Mouse (Mus musculus) megakaryocyte, embryonic 14.5 days (primary cell): ENCODE data around the gene Large1. TPM values are rescaled to one million over a fixed set of nuclear protein-coding genes. Genes with fewer than 3 reads are reported as not detected.
"Not testable (repeated sequence)": the region's sequence is repeated elsewhere in the genome, so short reads cannot be mapped to it uniquely, and the experiment has no call there.

Experiments
- H3K27me3 ChIP-seq: replicated peaks from 2 replicates; pipeline ENCODE3; 2012; ENCODE audit warnings: inconsistent platforms
- H3K36me3 ChIP-seq: replicated peaks from 2 replicates; pipeline ENCODE3; 2012; ENCODE audit warnings: low read length, inconsistent platforms, mixed read lengths
- H3K4me1 ChIP-seq: 2 replicates; pipeline ENCODE4 v1.6.1; 2012; ENCODE audit warnings: inconsistent platforms
- H3K4me3 ChIP-seq: replicated peaks from 2 replicates; pipeline ENCODE3; 2012; ENCODE audit warnings: moderate library complexity, mild to moderate bottlenecking, inconsistent platforms
- H3K9me3 ChIP-seq: 2 replicates; pipeline ENCODE4 v1.6.1; 2012; ENCODE audit warnings: inconsistent platforms
- FLI1 ChIP-seq: IDR thresholded peaks from 2 replicates; pipeline ENCODE4 v1.6.1; 2012; ENCODE audit warnings: low read length, inconsistent platforms, mixed read lengths
- GATA1 ChIP-seq: IDR thresholded peaks from 3 replicates; pipeline ENCODE4 v1.6.1; 2012; ENCODE audit warnings: mixed read lengths, low read length, inconsistent platforms, borderline replicate concordance
- polyA plus RNA-seq: library from polyadenylated mRNA; stranded (reverse); fragments of >175 nt; gene quantifications from 2 replicates; pipeline ENCODE4 v1.2.3, GENCODE M21; 2012; ENCODE audit warnings: low replicate concordance; ENCODE audit not compliant: insufficient read depth

Large1 gene
- polyA plus RNA-seq, 1 experiment: 0.07 TPM

DNA sequence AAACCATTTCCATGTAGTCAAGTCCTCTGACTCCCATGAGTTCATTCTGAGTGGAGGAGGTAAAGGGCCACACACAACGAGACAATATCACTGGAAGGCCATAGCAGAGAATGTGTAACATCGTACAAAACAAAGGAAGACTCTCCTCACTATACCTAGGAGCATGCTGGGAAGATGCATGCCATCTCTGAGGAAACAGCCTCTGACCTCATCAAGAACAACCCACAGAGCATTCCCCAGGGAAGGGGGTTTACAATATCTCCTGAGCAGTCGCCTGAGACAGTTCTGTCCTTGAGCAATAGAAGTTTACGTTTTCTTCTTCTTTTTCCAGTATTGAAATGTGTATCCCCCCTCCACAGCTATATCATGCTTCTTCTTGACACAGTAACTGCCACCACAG lies 49.4 kb downstream of the Large1 start:
- Histone ChIP-seq H3K9me3 (0 out of 2 replicates have a peak, but pooled peaks cover 2% of the 10 kb centered on the region), H3K4me1 (no peaks in the 10 kb centered on the region), H3K27me3 (no peaks in the 10 kb centered on the region), H3K36me3 (no peaks in the 10 kb centered on the region), H3K4me3 (no peak overlapping the region)
- TF ChIP-seq GATA1 (no peak), FLI1 (no peak)

DNA sequence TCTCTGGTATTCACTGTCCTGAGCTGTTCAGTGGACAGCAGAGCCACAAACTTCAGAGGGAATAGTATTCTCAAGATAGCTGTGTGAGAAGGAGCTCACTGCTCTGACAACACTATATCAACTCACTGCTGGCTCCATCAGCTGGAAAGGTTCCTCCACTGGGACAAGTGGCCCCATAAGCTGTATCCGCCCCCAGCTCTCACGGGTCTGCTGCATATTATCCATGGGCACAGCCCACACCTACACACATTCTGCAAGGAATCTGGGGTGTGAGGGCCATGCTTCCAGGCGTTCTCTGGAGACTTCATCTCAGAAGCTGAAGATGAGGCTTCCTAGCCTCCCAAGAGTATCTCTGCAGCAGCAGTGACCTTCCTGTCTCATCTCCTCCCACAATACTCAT lies 50.4 kb downstream of the Large1 start:
- Histone ChIP-seq H3K9me3 (0 out of 2 replicates have a peak, but pooled peaks cover 2% of the 10 kb centered on the region), H3K36me3 (no peaks in the 10 kb centered on the region)
- no peak for TF ChIP-seq FLI1
- no peak for TF ChIP-seq GATA1

DNA sequence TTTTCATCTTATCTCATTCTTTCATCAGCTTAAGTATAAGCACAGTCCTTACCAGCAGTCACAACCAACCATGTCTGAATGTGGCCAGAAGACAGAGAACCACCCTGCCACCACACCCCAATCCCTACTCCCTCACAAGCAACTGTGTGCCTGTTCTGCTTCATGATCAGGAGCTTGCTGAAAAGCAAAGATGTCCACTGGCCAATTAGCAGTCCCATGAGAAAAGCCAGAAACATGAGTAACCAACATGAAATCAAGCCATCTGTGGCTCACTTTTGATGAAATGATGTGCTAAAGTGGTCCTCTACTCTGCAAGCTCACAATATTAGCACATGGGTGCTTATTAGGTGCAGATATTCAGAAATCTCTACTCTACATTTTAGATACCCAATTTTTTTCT lies 57.8 kb downstream of the Large1 start:
- Histone ChIP-seq H3K4me3 (no peak overlapping the region), H3K36me3 (no peaks in the 10 kb centered on the region), H3K9me3 (peaks cover 5% of the 10 kb centered on the region; the same call in 1 of the 2 replicates), H3K4me1 (no peaks in the 10 kb centered on the region), H3K27me3 (no peaks in the 10 kb centered on the region)
- TF ChIP-seq FLI1 (no peak), GATA1 (no peak)

More for the DNA sequence above, 50.4 kb downstream of the Large1 start:
- Histone ChIP-seq H3K4me3 (no peak overlapping the region), H3K4me1 (no peaks in the 10 kb centered on the region), H3K27me3 (no peaks in the 10 kb centered on the region)

DNA sequence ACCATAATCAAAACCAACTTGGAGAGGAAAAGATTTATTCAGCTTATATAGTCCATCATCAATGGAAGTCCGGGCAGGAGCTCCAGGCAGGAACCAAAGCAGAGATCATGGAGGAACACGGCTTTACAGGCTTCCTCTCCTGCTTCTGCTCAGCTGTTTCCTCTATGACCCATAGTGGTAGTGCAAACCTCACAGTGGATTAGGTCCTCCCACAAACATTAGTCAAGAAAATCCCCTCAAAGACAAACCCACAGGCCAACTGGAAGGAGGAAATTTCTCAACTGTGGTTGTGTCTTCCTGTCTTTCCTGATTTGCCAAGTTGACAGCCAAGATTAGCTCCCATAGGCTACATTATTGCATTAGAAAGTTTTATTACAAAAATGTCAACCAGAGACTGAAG lies 59.7 kb downstream of the Large1 start:
- H3K27me3 ChIP-seq: no peaks in the 10 kb centered on the region

DNA sequence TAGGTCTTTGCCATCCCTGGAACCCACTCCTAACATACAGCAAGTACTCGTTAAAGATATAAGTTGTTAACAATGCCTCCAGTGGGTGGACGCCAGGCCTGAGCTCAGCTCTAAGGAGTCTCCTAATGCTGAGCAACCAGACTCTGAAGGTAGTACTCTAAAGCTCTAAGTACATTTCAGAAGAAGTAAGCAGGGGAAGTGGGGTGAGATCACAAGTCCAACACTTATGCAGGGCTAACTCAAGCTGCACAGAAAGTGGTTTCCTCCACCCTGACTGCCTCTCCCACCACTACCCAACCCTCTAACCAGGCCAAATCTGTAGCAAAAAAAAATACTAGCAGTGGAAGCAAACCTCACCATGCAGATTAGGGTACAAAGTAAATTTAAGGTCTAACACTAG lies 61.7 kb downstream of the Large1 start:
- no peak for TF ChIP-seq GATA1
- TF ChIP-seq FLI1: no peak
- no peak overlapping the region for H3K4me3 ChIP-seq
- peaks cover 6% of the 10 kb centered on the region; the same call in 1 of the 2 replicates for H3K9me3 ChIP-seq
- no peaks in the 10 kb centered on the region for H3K27me3 ChIP-seq
- H3K4me1 ChIP-seq: no peaks in the 10 kb centered on the region
- no peaks in the 10 kb centered on the region for H3K36me3 ChIP-seq

More for the DNA sequence above, 59.7 kb downstream of the Large1 start:
- no peaks in the 10 kb centered on the region for H3K36me3 ChIP-seq
- no peak overlapping the region for H3K4me3 ChIP-seq
- H3K9me3 ChIP-seq: peaks cover 5% of the 10 kb centered on the region; the same call in 1 of the 2 replicates
- H3K4me1 ChIP-seq: no peaks in the 10 kb centered on the region
- no peak for TF ChIP-seq FLI1
- no peak for TF ChIP-seq GATA1

DNA sequence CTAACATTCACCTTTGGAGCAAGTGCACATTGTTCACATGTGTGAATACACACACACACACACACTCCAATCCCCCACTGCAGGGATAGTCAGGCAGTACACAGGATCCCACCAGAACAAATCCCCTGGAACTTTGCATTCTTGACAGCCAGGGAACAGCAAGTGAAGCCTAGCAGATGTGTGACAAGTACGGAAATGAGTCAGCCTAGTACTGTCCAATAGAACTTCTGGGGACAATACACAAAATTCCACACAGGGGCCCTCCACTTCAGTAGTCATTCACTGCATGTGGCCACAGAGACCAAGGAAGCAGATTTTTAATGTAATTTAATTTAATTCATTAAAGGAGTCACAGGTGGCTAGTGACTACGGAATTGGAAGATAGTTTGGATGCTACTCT lies 62.7 kb downstream of the Large1 start:
- no peaks in the 10 kb centered on the region for H3K27me3 ChIP-seq
- H3K4me3 ChIP-seq: no peak overlapping the region
- no peaks in the 10 kb centered on the region for H3K4me1 ChIP-seq
- H3K9me3 ChIP-seq: peaks cover 6% of the 10 kb centered on the region; the same call in 1 of the 2 replicates
- H3K36me3 ChIP-seq: no peaks in the 10 kb centered on the region
- TF ChIP-seq FLI1 (no peak), GATA1 (no peak)

DNA sequence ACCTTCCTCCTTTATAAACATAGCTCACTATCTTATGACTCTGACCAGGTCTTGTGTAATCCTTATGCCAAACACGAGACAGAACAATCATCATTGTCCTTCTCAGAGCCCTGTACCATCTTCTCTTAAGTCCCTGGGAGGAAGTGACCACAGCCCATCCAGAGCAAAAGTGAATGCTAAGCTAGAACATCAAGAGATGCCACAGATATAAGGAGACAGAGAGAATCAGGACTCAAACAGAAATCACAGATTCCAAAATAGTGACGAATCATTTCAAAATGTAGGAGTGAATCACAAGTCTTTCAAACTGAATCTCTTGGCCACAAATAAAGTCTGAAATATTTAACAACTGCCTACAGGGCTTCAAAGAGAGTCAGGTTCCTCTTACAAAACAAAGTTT lies 63.5 kb downstream of the Large1 start:
- H3K4me1 ChIP-seq: no peaks in the 10 kb centered on the region
- H3K36me3 ChIP-seq: no peaks in the 10 kb centered on the region
- TF ChIP-seq GATA1 (no peak), FLI1 (no peak)
- no peaks in the 10 kb centered on the region for H3K27me3 ChIP-seq
- peaks cover 6% of the 10 kb centered on the region; the same call in 1 of the 2 replicates for H3K9me3 ChIP-seq
- H3K4me3 ChIP-seq: no peak overlapping the region

DNA sequence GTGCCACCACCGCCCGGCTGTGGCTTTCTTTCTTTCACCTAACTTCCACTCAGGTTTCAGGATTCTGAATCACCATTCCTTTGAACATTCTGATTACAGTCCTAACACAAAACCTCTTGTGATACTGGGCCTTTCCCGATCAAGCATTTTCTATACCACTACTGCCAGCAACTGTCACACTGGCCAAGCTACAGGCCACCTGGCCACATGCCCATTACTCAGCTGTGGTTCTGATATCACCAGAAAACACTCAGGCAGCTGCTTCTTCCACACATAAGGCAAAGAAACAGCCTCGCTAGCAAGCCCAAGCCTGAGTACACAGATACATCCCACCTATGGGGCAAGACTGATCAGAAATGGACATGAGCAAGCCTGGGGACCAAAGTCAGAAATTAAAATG lies 71.3 kb downstream of the Large1 start:
- Histone ChIP-seq H3K27me3 (no peaks in the 10 kb centered on the region), H3K4me1 (no peaks in the 10 kb centered on the region), H3K4me3 (no peak overlapping the region), H3K36me3 (no peaks in the 10 kb centered on the region), H3K9me3 (peaks cover 2% of the 10 kb centered on the region; the same call in 1 of the 2 replicates)
- TF ChIP-seq GATA1: no peak
- TF ChIP-seq FLI1: no peak

DNA sequence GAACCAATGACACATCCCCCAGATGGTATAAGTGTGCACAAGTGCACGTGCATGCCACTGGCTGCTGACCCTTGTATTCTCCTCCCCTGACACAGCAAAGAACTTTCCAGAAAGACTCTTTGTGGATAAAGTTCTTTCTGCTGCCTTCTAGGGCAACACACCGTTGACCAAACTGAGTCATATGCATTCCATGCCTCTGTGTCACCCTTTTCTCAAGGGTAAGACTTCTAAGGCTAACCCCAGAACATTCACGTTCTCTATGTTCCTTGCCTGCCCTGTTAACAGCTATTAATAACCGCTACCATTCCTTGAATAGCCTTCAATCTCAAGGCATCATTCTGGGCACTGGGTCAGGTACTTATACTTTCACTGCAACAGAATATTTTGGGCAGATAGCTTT lies 77.3 kb downstream of the Large1 start:
- Histone ChIP-seq H3K4me3 (no peak overlapping the region), H3K27me3 (no peaks in the 10 kb centered on the region), H3K9me3 (peaks cover 8% of the 10 kb centered on the region; the same call in 1 of the 2 replicates), H3K4me1 (no peaks in the 10 kb centered on the region), H3K36me3 (no peaks in the 10 kb centered on the region)
- no peak for TF ChIP-seq FLI1
- no peak for TF ChIP-seq GATA1

DNA sequence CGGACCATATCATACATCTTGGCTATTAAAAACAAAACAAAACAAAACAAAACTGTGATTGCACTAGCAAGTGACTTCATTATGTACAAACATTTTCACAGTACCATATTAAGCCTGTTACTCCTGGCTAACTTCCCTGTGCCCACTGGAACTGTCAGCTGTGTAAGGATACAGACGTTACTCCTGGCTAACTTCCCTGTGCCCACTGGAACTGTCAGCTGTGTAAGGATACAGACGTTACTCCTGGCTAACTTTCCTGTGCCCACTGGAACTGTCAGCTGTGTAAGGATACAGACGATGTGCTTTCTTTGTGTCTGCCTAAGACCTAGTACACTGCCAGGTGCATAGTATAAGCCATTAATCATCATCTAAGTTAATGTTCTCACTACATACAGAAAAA lies 77.9 kb downstream of the Large1 start:
- H3K36me3 ChIP-seq, H3K4me1 ChIP-seq, H3K27me3 ChIP-seq, H3K9me3 ChIP-seq, H3K4me3 ChIP-seq: not testable (repeated sequence)

DNA sequence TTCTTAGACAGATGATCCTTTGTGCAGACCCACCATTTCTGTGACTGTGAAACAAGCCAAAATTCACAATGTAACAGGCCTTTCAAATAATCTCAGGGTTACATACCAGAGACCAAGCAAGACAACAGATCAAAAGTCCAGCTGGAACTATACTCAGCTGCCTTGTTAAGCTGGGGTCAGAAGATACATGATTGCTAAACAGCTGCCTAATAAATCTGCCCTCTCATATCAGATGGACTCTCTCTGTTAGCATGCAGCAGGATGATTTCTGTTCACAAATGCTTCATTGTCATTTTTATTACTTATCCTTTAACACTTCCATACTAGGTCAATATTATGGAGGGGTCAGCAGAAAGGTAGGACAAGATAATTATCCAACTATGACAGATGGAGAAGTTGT lies 80.2 kb downstream of the Large1 start:
- TF ChIP-seq FLI1 (no peak), GATA1 (no peak)
- Histone ChIP-seq H3K4me1 (no peaks in the 10 kb centered on the region), H3K4me3 (no peak overlapping the region), H3K9me3 (peaks cover 8% of the 10 kb centered on the region; the same call in 1 of the 2 replicates), H3K27me3 (no peaks in the 10 kb centered on the region), H3K36me3 (no peaks in the 10 kb centered on the region)
